Mouse (Mus musculus): ENCODE data around the gene Arpp21. TPM values are rescaled to one million over a fixed set of nuclear protein-coding genes. Genes with fewer than 3 reads are reported as not detected.

The Arpp21 gene
- polyA plus RNA-seq, 1 experiment from 2014 or later: 59.8 TPM

DNA sequence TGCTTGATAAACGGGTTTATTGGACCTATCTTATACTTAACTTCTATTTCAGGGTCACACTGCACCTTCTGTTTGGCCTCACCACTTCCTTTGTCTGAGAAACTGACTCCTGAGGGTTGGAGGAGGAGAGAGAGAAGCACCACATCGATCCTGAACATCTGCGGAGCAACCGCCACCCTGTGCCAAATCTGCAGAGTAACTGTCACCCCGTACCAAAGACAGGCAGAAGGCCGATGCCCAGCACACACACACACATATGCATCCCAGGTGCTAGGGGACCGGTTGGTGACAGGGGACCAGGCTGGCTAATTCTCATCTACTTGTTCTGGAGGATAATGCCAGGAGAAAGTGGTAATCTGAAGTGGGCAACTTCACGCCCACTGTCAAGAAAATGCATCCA, 16.4 kb downstream of the Arpp21 start:
- WGBS: 82% methylated on average over 8 of the region's 8 CpGs
- no peak overlapping the region for H3K4me3 ChIP-seq (ENCODE audit: low read depth, low read length)

DNA sequence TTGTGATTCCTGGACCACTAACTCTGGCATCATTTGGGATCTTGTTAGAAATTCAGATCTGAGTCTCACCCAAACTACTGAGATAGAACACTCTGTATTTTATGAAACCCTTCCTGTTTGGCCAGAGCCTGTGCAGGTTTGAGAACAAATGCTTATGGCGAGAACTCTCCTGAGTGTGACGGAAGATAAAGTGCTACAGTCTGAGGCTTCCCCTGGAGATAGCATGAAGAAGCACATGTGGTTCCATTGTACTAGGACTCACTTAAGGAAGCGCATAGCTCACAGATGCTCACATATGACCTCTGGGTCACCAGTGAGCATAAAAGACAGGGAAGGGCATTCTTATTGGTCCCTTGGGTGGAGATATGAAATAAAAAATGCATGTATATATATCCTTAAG, 17.5 kb downstream of the Arpp21 start:
- Histone ChIP-seq H3K27me3 (ENCODE audit: control insufficient read depth, insufficient read depth, low read length) (no peaks in the 10 kb centered on the region), H3K4me1 (ENCODE audit: control insufficient read depth, insufficient read depth, low read length) (no peaks in the 10 kb centered on the region), H3K27ac (ENCODE audit: low read depth, low read length) (no peak overlapping the region), H3K4me3 (ENCODE audit: low read depth, low read length) (no peak overlapping the region), H3K9ac (replicated peaks; ENCODE audit: low read depth, low read length) (no peak overlapping the region), H3K4me2 (ENCODE audit: low read depth, low read length) (no peak overlapping the region), H3K9me3 (ENCODE audit: control insufficient read depth, low read length) (no peaks in the 10 kb centered on the region), H3K36me3 (ENCODE audit: control insufficient read depth, insufficient read depth, low read length) (no peaks in the 10 kb centered on the region)
- WGBS: 52% methylated on average over 3 of the region's 3 CpGs
- no peak for ATAC-seq (ENCODE audit: low read depth)

More for the DNA sequence above, 16.4 kb downstream of the Arpp21 start:
- no peak for ATAC-seq (ENCODE audit: low read depth)
- H3K4me1 ChIP-seq (ENCODE audit: control insufficient read depth, insufficient read depth, low read length): no peaks in the 10 kb centered on the region
- H3K9ac ChIP-seq (replicated peaks; ENCODE audit: low read depth, low read length): no peak overlapping the region
- H3K36me3 ChIP-seq (ENCODE audit: control insufficient read depth, insufficient read depth, low read length): no peaks in the 10 kb centered on the region
- H3K9me3 ChIP-seq (ENCODE audit: control insufficient read depth, low read length): no peaks in the 10 kb centered on the region
- no peaks in the 10 kb centered on the region for H3K27me3 ChIP-seq (ENCODE audit: control insufficient read depth, insufficient read depth, low read length)
- no peak overlapping the region for H3K27ac ChIP-seq (ENCODE audit: low read depth, low read length)
- H3K4me2 ChIP-seq (ENCODE audit: low read depth, low read length): no peak overlapping the region

DNA sequence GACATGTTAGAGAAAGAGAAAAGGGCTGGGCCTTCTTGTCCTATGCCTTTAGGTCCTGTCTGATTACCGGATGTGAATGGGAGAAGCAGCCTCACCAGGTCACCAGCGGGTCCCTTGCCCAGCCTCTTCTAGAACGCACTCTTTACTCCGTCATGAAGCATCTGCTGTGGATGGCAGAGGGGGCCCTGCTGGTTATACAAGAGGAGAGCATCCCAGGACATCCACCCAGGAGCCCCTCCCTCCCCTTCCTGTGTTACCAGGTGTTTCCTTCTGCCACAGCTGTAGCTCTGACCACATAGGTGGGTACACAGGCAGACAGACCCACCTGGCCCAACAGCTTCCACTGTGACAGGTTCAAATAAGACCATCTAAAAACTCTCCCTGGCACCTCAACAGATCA, 18.6 kb downstream of the Arpp21 start:
- no peak overlapping the region for H3K9ac ChIP-seq (replicated peaks; ENCODE audit: low read depth, low read length)
- no peaks in the 10 kb centered on the region for H3K36me3 ChIP-seq (ENCODE audit: control insufficient read depth, insufficient read depth, low read length)
- ATAC-seq (ENCODE audit: low read depth): no peak
- H3K9me3 ChIP-seq (ENCODE audit: control insufficient read depth, low read length): no peaks in the 10 kb centered on the region
- WGBS: 87% methylated on average over 4 of the region's 4 CpGs
- H3K4me1 ChIP-seq (ENCODE audit: control insufficient read depth, insufficient read depth, low read length): no peaks in the 10 kb centered on the region
- no peak overlapping the region for H3K4me3 ChIP-seq (ENCODE audit: low read depth, low read length)
- H3K27ac ChIP-seq (ENCODE audit: low read depth, low read length): no peak overlapping the region
- H3K4me2 ChIP-seq (ENCODE audit: low read depth, low read length): no peak overlapping the region
- H3K27me3 ChIP-seq (ENCODE audit: control insufficient read depth, insufficient read depth, low read length): no peaks in the 10 kb centered on the region

DNA sequence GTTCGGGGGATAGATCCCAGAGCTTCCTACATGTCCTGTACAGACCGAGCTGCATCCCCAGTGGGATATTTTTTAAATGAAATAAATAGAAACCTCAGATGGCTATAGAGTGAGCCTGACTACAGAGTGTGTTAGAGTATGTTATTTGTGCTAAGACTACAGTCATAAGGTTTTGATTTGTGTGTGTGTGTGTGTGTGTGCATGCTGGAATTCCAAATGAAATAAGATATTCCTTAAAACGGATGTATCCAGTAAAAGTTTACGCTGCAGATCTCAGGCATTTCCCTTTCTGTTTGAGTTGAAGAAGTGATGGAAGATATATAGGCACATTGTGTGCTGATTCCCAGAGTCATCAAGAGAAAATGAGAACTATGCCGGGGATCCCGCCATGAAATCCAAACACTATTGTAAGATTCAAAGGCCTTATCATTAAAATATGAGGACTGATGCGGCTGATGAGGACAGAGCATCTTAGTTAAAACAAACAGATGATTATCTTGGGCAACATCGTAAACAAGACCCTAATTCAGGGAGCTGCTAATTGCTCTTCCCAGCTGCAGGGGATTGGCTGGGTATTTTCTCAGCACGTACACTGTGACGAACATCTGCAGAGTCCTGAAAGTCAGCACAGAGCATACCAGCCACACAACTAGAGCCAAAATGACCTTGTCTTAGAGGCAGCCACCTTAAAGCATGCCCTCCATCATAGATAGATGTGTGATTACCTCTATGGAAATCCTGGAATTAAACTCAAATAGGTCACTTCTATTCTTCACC, 20.5 kb downstream of the Arpp21 start:
- no peaks in the 10 kb centered on the region for H3K9me3 ChIP-seq (ENCODE audit: control insufficient read depth, low read length)
- H3K27me3 ChIP-seq (ENCODE audit: control insufficient read depth, insufficient read depth, low read length): no peaks in the 10 kb centered on the region
- no peak overlapping the region for H3K27ac ChIP-seq (ENCODE audit: low read depth, low read length)
- H3K36me3 ChIP-seq (ENCODE audit: control insufficient read depth, insufficient read depth, low read length): no peaks in the 10 kb centered on the region
- no peak overlapping the region for H3K9ac ChIP-seq (replicated peaks; ENCODE audit: low read depth, low read length)
- ATAC-seq (ENCODE audit: low read depth): no peak
- H3K4me1 ChIP-seq (ENCODE audit: control insufficient read depth, insufficient read depth, low read length): no peaks in the 10 kb centered on the region
- WGBS: 55% methylated on average over 10 of the region's 10 CpGs
- no peak overlapping the region for H3K4me3 ChIP-seq (ENCODE audit: low read depth, low read length)
- no peak overlapping the region for H3K4me2 ChIP-seq (ENCODE audit: low read depth, low read length)

DNA sequence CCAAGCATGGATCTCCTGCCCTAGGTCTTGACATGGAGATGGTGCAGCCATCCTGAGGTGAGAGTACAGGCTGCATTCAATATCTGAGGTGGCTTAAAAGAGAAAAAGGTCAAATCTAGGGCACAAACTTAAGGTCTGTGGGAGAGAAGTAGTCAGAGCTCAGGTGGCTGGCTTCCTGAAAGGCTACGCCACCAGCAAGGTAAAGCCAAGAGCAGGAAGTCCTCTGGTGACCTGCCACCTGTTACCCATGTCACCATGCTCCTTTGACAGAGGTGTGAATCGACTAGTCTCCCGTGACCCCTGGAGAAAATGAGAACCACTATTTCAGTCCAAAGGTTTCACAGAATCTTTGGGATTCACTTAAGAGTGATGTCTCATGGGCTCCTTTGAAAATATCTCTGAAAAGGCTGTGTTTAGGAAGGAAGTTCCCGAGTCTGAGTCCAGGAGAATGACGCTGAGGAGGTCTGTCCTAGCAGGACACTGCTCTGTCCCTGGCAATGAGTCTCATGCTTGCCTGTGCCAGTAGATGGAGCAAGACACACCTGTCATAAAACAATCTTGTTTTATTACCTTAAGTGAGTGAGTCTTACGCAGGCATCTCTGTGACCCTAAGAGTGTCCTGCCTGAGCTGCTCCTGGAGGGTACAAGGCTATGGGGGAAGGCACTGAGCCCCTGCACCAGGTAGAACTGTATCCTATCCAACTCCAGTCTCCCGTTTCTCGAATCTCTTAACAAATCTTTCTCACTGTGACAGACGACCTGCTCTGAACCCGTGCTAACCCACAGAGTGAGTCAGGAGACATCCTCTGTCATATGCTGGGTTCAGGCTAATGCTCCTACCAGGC, 22.1 kb downstream of the Arpp21 start:
- no peak for ATAC-seq (ENCODE audit: low read depth)
- Histone ChIP-seq H3K4me1 (ENCODE audit: control insufficient read depth, insufficient read depth, low read length) (no peaks in the 10 kb centered on the region), H3K4me2 (ENCODE audit: low read depth, low read length) (no peak overlapping the region), H3K27me3 (ENCODE audit: control insufficient read depth, insufficient read depth, low read length) (no peaks in the 10 kb centered on the region), H3K9me3 (ENCODE audit: control insufficient read depth, low read length) (no peaks in the 10 kb centered on the region), H3K36me3 (ENCODE audit: control insufficient read depth, insufficient read depth, low read length) (no peaks in the 10 kb centered on the region), H3K4me3 (ENCODE audit: low read depth, low read length) (no peak overlapping the region), H3K27ac (ENCODE audit: low read depth, low read length) (no peak overlapping the region), H3K9ac (replicated peaks; ENCODE audit: low read depth, low read length) (no peak overlapping the region)
- 54% methylated on average over 10 of the region's 10 CpGs for WGBS

DNA sequence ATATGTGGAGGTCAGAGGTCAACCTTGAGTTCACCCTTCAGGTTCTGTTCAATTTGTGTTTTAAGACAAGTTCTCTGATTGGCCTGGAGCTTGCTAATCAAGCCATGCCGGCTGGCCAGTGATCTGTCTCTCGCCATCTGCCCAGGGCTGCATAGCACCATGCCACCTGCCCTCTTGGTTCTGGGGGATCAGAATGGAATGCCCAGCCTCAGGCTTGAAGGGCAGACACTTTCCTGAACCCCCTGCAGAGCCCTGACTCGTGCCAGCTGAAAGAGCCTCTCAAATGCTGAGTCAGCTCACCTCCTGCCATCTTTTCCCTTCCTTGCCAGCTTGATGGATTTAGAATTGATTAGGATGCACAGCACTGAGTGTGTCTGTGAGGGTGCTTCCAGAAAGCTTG, 25.9 kb downstream of the Arpp21 start:
- no peak overlapping the region for H3K9ac ChIP-seq (replicated peaks; ENCODE audit: low read depth, low read length)
- H3K4me3 ChIP-seq (ENCODE audit: low read depth, low read length): no peak overlapping the region
- no peaks in the 10 kb centered on the region for H3K36me3 ChIP-seq (ENCODE audit: control insufficient read depth, insufficient read depth, low read length)
- no peaks in the 10 kb centered on the region for H3K4me1 ChIP-seq (ENCODE audit: control insufficient read depth, insufficient read depth, low read length)
- ATAC-seq (ENCODE audit: low read depth): no peak
- H3K9me3 ChIP-seq (ENCODE audit: control insufficient read depth, low read length): no peaks in the 10 kb centered on the region
- WGBS: 44% methylated on average over 3 of the region's 3 CpGs
- H3K4me2 ChIP-seq (ENCODE audit: low read depth, low read length): no peak overlapping the region
- H3K27me3 ChIP-seq (ENCODE audit: control insufficient read depth, insufficient read depth, low read length): no peaks in the 10 kb centered on the region
- no peak overlapping the region for H3K27ac ChIP-seq (ENCODE audit: low read depth, low read length)

DNA sequence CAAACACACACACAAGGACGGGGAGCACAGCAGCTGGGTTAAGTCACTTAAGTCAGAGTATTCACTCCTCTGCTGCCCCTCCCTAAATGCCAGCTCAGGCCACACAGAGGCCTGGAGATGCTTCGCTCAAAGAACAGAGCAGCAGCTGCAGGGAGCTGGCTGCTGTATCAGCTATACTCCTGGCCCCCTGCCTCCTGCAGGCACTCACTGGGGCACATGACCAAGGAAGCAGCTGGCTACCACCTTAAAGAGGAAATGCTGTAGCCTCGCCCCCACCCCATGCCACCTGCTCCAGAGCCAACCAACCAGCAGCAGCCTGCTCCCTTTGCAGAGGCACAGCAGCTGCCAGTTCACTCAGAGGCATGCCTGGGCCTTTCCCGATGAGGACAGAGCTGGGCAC, 28.0 kb downstream of the Arpp21 start:
- H3K9ac ChIP-seq (replicated peaks; ENCODE audit: low read depth, low read length): no peak overlapping the region
- H3K4me1 ChIP-seq (ENCODE audit: control insufficient read depth, insufficient read depth, low read length): no peaks in the 10 kb centered on the region
- H3K27me3 ChIP-seq (ENCODE audit: control insufficient read depth, insufficient read depth, low read length): no peaks in the 10 kb centered on the region
- H3K27ac ChIP-seq (ENCODE audit: low read depth, low read length): 0 out of 2 replicates have a peak overlapping the region, but pooled peaks have one; percentile 2
- 27% methylated on average over 4 of the region's 4 CpGs for WGBS
- H3K4me2 ChIP-seq (ENCODE audit: low read depth, low read length): no peak overlapping the region
- no peaks in the 10 kb centered on the region for H3K9me3 ChIP-seq (ENCODE audit: control insufficient read depth, low read length)
- no peaks in the 10 kb centered on the region for H3K36me3 ChIP-seq (ENCODE audit: control insufficient read depth, insufficient read depth, low read length)
- H3K4me3 ChIP-seq (ENCODE audit: low read depth, low read length): no peak overlapping the region
- peak; percentile 97 for ATAC-seq (ENCODE audit: low read depth)

DNA sequence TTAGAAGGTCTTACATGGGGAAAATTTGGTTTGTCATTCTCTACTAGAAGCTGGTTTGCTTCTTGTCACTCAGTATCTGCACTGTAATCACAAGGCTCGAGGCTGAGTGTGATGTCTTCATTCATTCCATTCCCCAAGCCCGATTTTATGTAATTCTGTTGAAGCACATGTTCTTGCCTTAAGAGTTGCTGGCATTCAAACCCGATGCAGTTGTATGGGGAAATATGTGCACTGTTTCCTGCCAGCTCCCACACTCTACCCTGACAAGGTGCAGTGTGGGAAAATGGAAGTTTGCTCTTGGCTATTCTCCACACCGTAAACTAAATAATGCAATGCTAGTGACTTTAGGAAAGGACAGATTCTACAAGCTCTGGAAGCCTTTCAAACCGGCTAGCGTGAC, 37.4 kb downstream of the Arpp21 start:
- no peaks in the 10 kb centered on the region for H3K36me3 ChIP-seq (ENCODE audit: control insufficient read depth, insufficient read depth, low read length)
- no peak overlapping the region for H3K4me2 ChIP-seq (ENCODE audit: low read depth, low read length)
- no peaks in the 10 kb centered on the region for H3K27me3 ChIP-seq (ENCODE audit: control insufficient read depth, insufficient read depth, low read length)
- no peaks in the 10 kb centered on the region for H3K4me1 ChIP-seq (ENCODE audit: control insufficient read depth, insufficient read depth, low read length)
- WGBS: 87% methylated on average over 6 of the region's 6 CpGs
- ATAC-seq (ENCODE audit: low read depth): no peak
- no peak overlapping the region for H3K4me3 ChIP-seq (ENCODE audit: low read depth, low read length)
- H3K9ac ChIP-seq (replicated peaks; ENCODE audit: low read depth, low read length): no peak overlapping the region
- no peak overlapping the region for H3K27ac ChIP-seq (ENCODE audit: low read depth, low read length)
- H3K9me3 ChIP-seq (ENCODE audit: control insufficient read depth, low read length): no peaks in the 10 kb centered on the region

DNA sequence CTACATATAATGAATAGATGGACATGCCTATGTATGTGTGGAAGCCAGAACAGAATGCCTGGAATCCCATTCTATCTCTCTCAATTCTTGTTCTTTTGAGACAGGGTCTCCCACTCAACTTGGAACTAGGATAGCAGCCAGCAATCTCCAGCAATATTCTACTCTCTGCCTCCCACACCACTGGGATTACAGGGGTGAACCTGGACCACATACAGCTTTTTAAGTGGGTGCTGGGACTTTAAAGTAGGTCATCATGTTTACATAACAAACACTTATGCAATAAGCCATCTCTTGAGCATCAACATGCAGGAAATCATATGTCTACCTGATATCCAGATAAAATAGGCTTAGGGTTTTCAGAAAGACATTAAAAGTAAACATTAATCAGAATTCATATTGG, 41.7 kb downstream of the Arpp21 start:
- Histone ChIP-seq H3K4me1 (ENCODE audit: control insufficient read depth, insufficient read depth, low read length) (no peaks in the 10 kb centered on the region), H3K9me3 (ENCODE audit: control insufficient read depth, low read length) (no peaks in the 10 kb centered on the region), H3K27me3 (ENCODE audit: control insufficient read depth, insufficient read depth, low read length) (no peaks in the 10 kb centered on the region), H3K27ac (ENCODE audit: low read depth, low read length) (no peak overlapping the region), H3K9ac (replicated peaks; ENCODE audit: low read depth, low read length) (no peak overlapping the region), H3K4me2 (ENCODE audit: low read depth, low read length) (no peak overlapping the region), H3K4me3 (ENCODE audit: low read depth, low read length) (no peak overlapping the region), H3K36me3 (ENCODE audit: control insufficient read depth, insufficient read depth, low read length) (no peaks in the 10 kb centered on the region)
- ATAC-seq (ENCODE audit: low read depth): no peak

Data from neural tube, embryonic 14.5 days (tissue).